Mouse (Mus musculus): ENCODE measurements around the gene Med26.

Med26 gene

GRCm38 (mm10) chr8:72491017-72491416 is 57.1 kb downstream of the Med26 start:
- no peak for DNase-seq (ENCODE audit: low spot score in 2 of 2)

GRCm38 (mm10) chr8:72487014-72487413 is 61.1 kb downstream of the Med26 start:
- no peak for DNase-seq (ENCODE audit: low spot score in 2 of 2)

GRCm38 (mm10) chr8:72485456-72486199 is 62.4 kb downstream of the Med26 start:
- DNase-seq (ENCODE audit: low spot score in 2 of 2) = no peak

GRCm38 (mm10) chr8:72474826-72475546 is 73.1 kb downstream of the Med26 start, which contains the start of gene Cherp:
TSS of gene Cherp (minus strand) at chr8:72475226.
- peak; percentile 89 to 95 for DNase-seq (ENCODE audit: low spot score in 2 of 2)

GRCm38 (mm10) chr8:72470684-72471083 is 77.4 kb downstream of the Med26 start:
- no peak for DNase-seq (ENCODE audit: low spot score in 2 of 2)

GRCm38 (mm10) chr8:72469984-72470383 is 78.1 kb downstream of the Med26 start:
- no peak for DNase-seq (ENCODE audit: low spot score in 2 of 2)

- DNase-seq (ENCODE audit: low spot score in 2 of 2) = no peak
Observed at GRCm38 (mm10) chr8:72469243-72469642, 78.8 kb downstream of the Med26 start.

GRCm38 (mm10) chr8:72464211-72464610 is 83.9 kb downstream of the Med26 start:
- no peak for DNase-seq (ENCODE audit: low spot score in 2 of 2)

GRCm38 (mm10) chr8:72459881-72460533 is 88.1 kb downstream of the Med26 start:
- no peak for DNase-seq (ENCODE audit: low spot score in 2 of 2)

GRCm38 (mm10) chr8:72458457-72458856 is 89.6 kb downstream of the Med26 start:
- DNase-seq (ENCODE audit: low spot score in 2 of 2) = no peak

- no peak for DNase-seq (ENCODE audit: low spot score in 2 of 2)
Observed at GRCm38 (mm10) chr8:72457806-72458205, 90.3 kb downstream of the Med26 start.

- DNase-seq (ENCODE audit: low spot score in 2 of 2) = no peak
Observed at GRCm38 (mm10) chr8:72455317-72455716, 92.8 kb downstream of the Med26 start.

- no peak for DNase-seq (ENCODE audit: low spot score in 2 of 2)
Observed at GRCm38 (mm10) chr8:72453904-72454303, 94.2 kb downstream of the Med26 start.

- no peak for DNase-seq (ENCODE audit: low spot score in 2 of 2)
Observed at GRCm38 (mm10) chr8:72451516-72451915, 96.6 kb downstream of the Med26 start.

GRCm38 (mm10) chr8:72445071-72445470 is 103.0 kb downstream of the Med26 start:
- DNase-seq (ENCODE audit: low spot score in 2 of 2) = no peak

Data from cerebellum, postnatal 4 days (tissue).